Mouse (Mus musculus) MEL (cell line): Measurements from ENCODE around the gene Tbc1d2.

ENCODE experiments used
- CHD2 ChIP-seq: IDR thresholded peaks from 2 replicates; pipeline ENCODE4 v1.6.1; 2011; ENCODE audit warnings: low read length, improper control_type of control experiment
- CTCF ChIP-seq, 3 experiments: IDR thresholded peaks in 2 of 3; conservative IDR thresholded peaks in 1 of 3; 2 replicates each; pipeline ENCODE4 v1.5.1; 2011 to 2012; ENCODE audit warnings: low read length in 3 of 3, low read depth in 2 of 3, mild to moderate bottlenecking in 2 of 3, improper control_type of control experiment in 1 of 3, inconsistent platforms in 1 of 3, mixed read lengths in 1 of 3, moderate library complexity in 1 of 3; ENCODE audit not compliant: control insufficient read depth in 1 of 3, insufficient read depth in 1 of 3, poor library complexity in 1 of 3, severe bottlenecking in 1 of 3
- E2F4 ChIP-seq: IDR thresholded peaks from 2 replicates; pipeline ENCODE4 v1.6.1; 2011; ENCODE audit warnings: low read depth, low read length, improper control_type of control experiment, borderline replicate concordance
- EP300 ChIP-seq, 2 experiments: IDR thresholded peaks; 2 replicates each; pipeline ENCODE4 v1.6.1; 2011; ENCODE audit warnings: improper control_type of control experiment in 2 of 2, low read length in 2 of 2, low read depth in 1 of 2, mild to moderate bottlenecking in 1 of 2
- POLR2A ChIP-seq, 2 experiments: IDR thresholded peaks; 2 replicates each; pipeline ENCODE4 v1.6.1; 2011 to 2012; ENCODE audit warnings: low read length in 2 of 2, mild to moderate bottlenecking in 2 of 2, control low read depth in 1 of 2, improper control_type of control experiment in 1 of 2, low read depth in 1 of 2, moderate library complexity in 1 of 2; ENCODE audit not compliant: control insufficient read depth in 1 of 2, insufficient read depth in 1 of 2, poor library complexity in 1 of 2
- TCF12 ChIP-seq: IDR thresholded peaks from 2 replicates; pipeline ENCODE4 v1.6.1; 2014; ENCODE audit warnings: low read depth, mild to moderate bottlenecking, inconsistent platforms, low read length, improper control_type of control experiment, moderate library complexity
- USF2 ChIP-seq, 2 experiments: IDR thresholded peaks; 2 replicates each; pipeline ENCODE4 v1.6.1; 2011 to 2012; ENCODE audit warnings: improper control_type of control experiment in 2 of 2, low read length in 2 of 2, borderline replicate concordance in 1 of 2, inconsistent platforms in 1 of 2, low read depth in 1 of 2, mild to moderate bottlenecking in 1 of 2; ENCODE audit not compliant: insufficient read depth in 1 of 2

- TF ChIP-seq E2F4 (no peak), CHD2 (no peak), POLR2A (IDR thresholded peaks at IDR 0.05; ENCODE audit: control insufficient read depth in 1 of 2, insufficient read depth in 1 of 2, low read depth in 1 of 2, low read length in 2 of 2, poor library complexity in 1 of 2) (no peak), EP300 (IDR thresholded peaks at IDR 0.05; ENCODE audit: low read depth in 1 of 2, low read length in 2 of 2) (no peak), CTCF (IDR thresholded peaks at IDR 0.05 in 2 of 3, conservative IDR thresholded peaks at IDR 0.05 in 1 of 3; ENCODE audit: control insufficient read depth in 1 of 3, insufficient read depth in 1 of 3, low read depth in 2 of 3, low read length in 3 of 3, poor library complexity in 1 of 3, severe bottlenecking in 1 of 3) (no peak), USF2 (IDR thresholded peaks at IDR 0.05; ENCODE audit: borderline replicate concordance in 1 of 2, insufficient read depth in 1 of 2, low read depth in 1 of 2, low read length in 2 of 2) (no peak), TCF12 (no peak)
Observed at GRCm38 (mm10) chr4:46589946-46590684, 59.9 kb downstream of the Tbc1d2 start.
